Mouse (Mus musculus): ENCODE results near the gene Gm28308.

DNA sequence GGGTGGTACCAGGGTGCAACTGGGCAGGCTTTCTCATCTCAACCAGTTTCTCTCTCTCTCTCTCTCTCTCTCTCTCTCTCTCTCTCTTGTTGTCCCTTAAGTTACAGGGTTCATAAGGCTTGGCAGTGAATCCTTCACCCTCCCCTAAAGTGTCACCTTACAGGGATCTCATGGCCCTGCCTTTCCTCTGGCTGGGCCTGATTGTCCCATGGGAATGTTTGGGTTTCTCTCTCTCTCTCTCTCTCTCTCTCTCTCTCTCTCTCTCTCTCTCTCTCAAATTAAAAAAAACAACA is 5.5 kb downstream of the Gm28308 start:
- TF ChIP-seq CTCF (IDR thresholded peaks at IDR 0.05; ENCODE audit: extremely low read depth, insufficient read depth, low read length) (no peak), POLR2A (IDR thresholded peaks at IDR 0.05; ENCODE audit: extremely low read depth, insufficient read depth, low read length) (no peak)
